Mouse (Mus musculus): ENCODE measurements around the gene Nrarp. TPM values are rescaled to one million over a fixed set of nuclear protein-coding genes. Genes with fewer than 3 reads are reported as not detected.

Nrarp gene
- polyA plus RNA-seq (2014; fragmentation: Illumina TruSeq; extraction: RNeasy Lipid Tissue Mini Kit (QIAGEN cat#74804); ENCODE audit: low replicate concordance): 17.8 TPM

DNA sequence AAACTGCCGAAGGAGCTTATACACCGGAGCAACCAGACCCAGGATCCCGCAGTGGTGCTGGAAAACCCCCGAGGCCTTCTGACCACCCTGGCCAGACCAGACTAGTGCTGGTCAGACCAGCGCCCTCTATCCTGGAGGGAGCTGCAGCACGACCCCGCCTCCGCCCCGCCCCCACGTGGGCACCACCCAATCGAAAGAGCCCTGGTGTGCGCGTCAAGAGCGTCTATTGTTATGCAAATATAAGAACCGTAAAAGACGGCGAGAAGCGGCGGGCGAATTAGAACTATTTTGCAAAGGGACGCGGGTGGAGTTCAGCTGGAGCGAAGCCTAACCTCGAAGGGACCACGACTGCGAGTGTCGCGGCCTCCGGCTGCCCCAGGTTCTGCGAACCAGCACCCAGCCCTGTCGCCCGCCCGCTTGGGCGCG, at the start of gene Nrarp:
TSS of gene Nrarp (plus strand) at position 281 of the 426 bp plus-strand sequence.

DNA sequence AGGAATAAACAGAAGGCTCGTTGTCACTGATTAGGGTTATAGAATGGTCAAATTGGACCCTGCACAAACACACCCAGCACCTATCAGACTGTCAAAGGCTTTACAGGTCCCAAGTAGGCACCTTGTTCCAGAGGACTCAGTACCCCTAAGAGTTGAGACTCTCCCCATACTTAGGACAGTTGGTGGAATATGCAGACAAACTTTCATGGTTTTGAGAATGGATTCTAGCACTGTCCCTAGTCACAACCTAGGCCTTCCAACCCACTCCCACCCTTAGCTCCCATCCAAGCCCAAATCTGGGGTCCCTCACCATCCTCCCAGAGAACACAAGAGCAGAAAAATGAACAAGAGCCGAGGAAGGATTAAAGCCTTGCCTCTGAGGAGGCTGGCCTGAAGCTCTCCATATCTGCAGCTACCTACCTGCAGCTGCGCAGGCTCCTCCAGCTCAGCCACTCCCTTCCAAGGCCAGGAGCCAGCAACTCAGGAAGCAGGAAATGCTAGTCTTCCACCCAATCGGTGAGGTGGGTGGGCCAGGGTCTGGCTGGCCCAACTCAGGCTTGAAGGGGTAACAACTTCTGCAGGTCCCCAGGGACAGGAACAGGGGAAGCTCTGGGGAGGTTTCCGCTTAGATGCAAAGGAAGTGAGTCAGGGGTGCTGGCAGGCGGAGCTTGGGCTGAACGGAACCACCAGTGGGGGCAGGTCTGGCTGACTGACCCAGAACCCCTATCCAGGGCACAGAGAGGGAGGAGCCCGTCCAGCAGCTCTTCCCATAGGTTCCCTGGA, 15.8 kb downstream of the Nrarp start, which contains the start of gene Tor4a:
TSS of gene Tor4a (minus strand) at position 715 of the 783 bp plus-strand sequence.

DNA sequence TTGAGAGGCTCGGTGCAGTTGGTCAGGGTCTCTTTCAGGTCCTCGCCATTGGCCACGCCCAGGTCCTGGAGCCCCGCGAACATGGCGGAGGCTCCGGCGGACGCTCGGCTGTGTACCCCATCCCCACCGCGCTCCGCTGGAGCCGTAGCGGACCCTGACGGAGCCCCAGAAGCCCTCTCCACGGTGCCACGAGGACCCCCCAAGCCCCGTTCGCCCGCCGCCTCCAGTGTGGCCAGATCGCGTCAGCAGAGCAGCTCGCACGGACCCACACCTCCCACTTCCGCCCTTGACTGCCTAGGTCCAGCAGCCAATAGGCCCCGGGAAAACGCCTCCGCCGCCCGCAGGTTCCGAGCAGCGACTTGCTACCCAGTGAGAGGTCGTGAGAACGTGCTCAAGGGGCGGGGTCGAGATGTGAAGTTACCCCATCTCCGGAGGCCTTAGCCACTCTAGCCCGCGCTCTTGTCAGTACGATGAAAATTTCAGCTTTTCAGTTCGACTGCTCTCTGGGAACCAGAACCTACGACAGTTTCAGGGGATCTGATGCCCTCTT, 30.6 kb downstream of the Nrarp start, which contains the start of gene Nelfb:
TSS of gene Nelfb (minus strand) at position 369 of the 550 bp plus-strand sequence.

DNA sequence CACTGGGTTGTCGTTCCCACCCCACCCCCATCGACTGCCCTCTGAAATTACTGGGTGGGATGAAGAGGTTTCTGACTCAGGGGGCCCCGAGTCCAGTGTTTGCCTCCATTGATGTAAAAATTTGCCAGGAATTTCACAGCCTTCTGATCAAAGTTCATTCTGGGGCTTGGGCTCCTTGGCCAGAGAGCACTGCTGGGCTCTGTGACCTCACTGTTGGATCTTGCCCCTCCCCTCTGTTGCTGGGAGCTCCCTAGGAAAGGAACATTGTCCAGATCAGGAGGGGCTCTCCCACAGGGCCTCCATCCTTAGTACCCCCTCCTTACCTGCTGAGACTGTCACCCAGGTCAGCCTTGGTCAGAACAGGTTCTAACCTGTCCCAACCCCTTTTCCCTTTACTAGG, 33.9 kb downstream of the Nrarp start, which contains the start of gene Stpg3:
TSS of gene Stpg3 (minus strand) at position 194 of the 400 bp plus-strand sequence.

DNA sequence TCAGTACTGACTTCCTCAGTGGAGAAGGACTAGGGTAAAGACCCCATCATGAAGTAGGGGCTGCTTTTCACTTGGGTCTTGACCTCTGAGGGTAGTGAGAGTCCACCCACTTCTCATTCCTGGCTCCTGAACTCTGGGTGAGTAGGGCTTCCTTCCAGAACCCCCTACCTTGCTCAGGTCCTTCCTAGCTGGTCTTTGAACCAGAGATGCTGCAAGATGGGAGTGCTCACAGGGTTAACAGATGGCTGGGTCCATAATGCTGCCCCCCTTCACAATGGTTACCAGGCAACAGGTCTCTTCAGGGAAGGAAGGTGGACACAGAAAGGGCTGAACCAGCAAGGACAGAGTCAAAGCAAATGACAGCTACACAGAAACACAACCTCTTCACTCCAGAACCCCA, 37.9 kb downstream of the Nrarp start, which contains the start of gene Fam166a:
TSS of gene Fam166a (plus strand) at position 301 of the 400 bp plus-strand sequence.

GRCm38 (mm10) chr2:25224492-25224765, 43.9 kb downstream of the Nrarp start, which contains the start of gene Tubb4b:
Tubb4b (minus strand) TSS chr2:25224702.

Other genes with a start within 250 kb of the Nrarp start
- 13.2 TPM for gene Arrdc1, start 245.5 kb upstream of the Nrarp start, polyA plus RNA-seq (2014; fragmentation: Illumina TruSeq; extraction: RNeasy Lipid Tissue Mini Kit (QIAGEN cat#74804); ENCODE audit: low replicate concordance)
- gene Zmynd19, start 231.0 kb upstream of the Nrarp start, polyA plus RNA-seq (2014; fragmentation: Illumina TruSeq; extraction: RNeasy Lipid Tissue Mini Kit (QIAGEN cat#74804); ENCODE audit: low replicate concordance): 3.6 TPM
- 1.4 TPM for gene Dph7, start 218.4 kb upstream of the Nrarp start, polyA plus RNA-seq (2014; fragmentation: Illumina TruSeq; extraction: RNeasy Lipid Tissue Mini Kit (QIAGEN cat#74804); ENCODE audit: low replicate concordance)
- gene Mrpl41, start 205.7 kb upstream of the Nrarp start, polyA plus RNA-seq (2014; fragmentation: Illumina TruSeq; extraction: RNeasy Lipid Tissue Mini Kit (QIAGEN cat#74804); ENCODE audit: low replicate concordance): 23.6 TPM
- gene Pnpla7, start 204.7 kb upstream of the Nrarp start, polyA plus RNA-seq (2014; fragmentation: Illumina TruSeq; extraction: RNeasy Lipid Tissue Mini Kit (QIAGEN cat#74804); ENCODE audit: low replicate concordance): 2.2 TPM
- 1.8 TPM for gene Nsmf, start 126.4 kb upstream of the Nrarp start, polyA plus RNA-seq (2014; fragmentation: Illumina TruSeq; extraction: RNeasy Lipid Tissue Mini Kit (QIAGEN cat#74804); ENCODE audit: low replicate concordance)
- 43.1 TPM for gene Entpd8, start 100.5 kb upstream of the Nrarp start, polyA plus RNA-seq (2014; fragmentation: Illumina TruSeq; extraction: RNeasy Lipid Tissue Mini Kit (QIAGEN cat#74804); ENCODE audit: low replicate concordance)
- not detected for gene Noxa1, start 85.6 kb upstream of the Nrarp start, polyA plus RNA-seq (2014; fragmentation: Illumina TruSeq; extraction: RNeasy Lipid Tissue Mini Kit (QIAGEN cat#74804); ENCODE audit: low replicate concordance)
- gene Tor4a, start 16.1 kb downstream of the Nrarp start, polyA plus RNA-seq (2014; fragmentation: Illumina TruSeq; extraction: RNeasy Lipid Tissue Mini Kit (QIAGEN cat#74804); ENCODE audit: low replicate concordance): 2.0 TPM
- 3.2 TPM for gene Nelfb, start 30.7 kb downstream of the Nrarp start, polyA plus RNA-seq (2014; fragmentation: Illumina TruSeq; extraction: RNeasy Lipid Tissue Mini Kit (QIAGEN cat#74804); ENCODE audit: low replicate concordance)
- not detected for gene Stpg3, start 33.9 kb downstream of the Nrarp start, polyA plus RNA-seq (2014; fragmentation: Illumina TruSeq; extraction: RNeasy Lipid Tissue Mini Kit (QIAGEN cat#74804); ENCODE audit: low replicate concordance)
- not detected for gene Fam166a, start 38.0 kb downstream of the Nrarp start, polyA plus RNA-seq (2014; fragmentation: Illumina TruSeq; extraction: RNeasy Lipid Tissue Mini Kit (QIAGEN cat#74804); ENCODE audit: low replicate concordance)
- 46.6 TPM for gene Tubb4b, start 43.9 kb downstream of the Nrarp start, polyA plus RNA-seq (2014; fragmentation: Illumina TruSeq; extraction: RNeasy Lipid Tissue Mini Kit (QIAGEN cat#74804); ENCODE audit: low replicate concordance)
- gene Slc34a3, start 53.6 kb downstream of the Nrarp start, polyA plus RNA-seq (2014; fragmentation: Illumina TruSeq; extraction: RNeasy Lipid Tissue Mini Kit (QIAGEN cat#74804); ENCODE audit: low replicate concordance): not detected
- gene Rnf224, start 56.0 kb downstream of the Nrarp start, polyA plus RNA-seq (2014; fragmentation: Illumina TruSeq; extraction: RNeasy Lipid Tissue Mini Kit (QIAGEN cat#74804); ENCODE audit: low replicate concordance): not detected
- not detected for gene Rnf208, start 61.5 kb downstream of the Nrarp start, polyA plus RNA-seq (2014; fragmentation: Illumina TruSeq; extraction: RNeasy Lipid Tissue Mini Kit (QIAGEN cat#74804); ENCODE audit: low replicate concordance)
- not detected for gene Cysrt1, start 61.7 kb downstream of the Nrarp start, polyA plus RNA-seq (2014; fragmentation: Illumina TruSeq; extraction: RNeasy Lipid Tissue Mini Kit (QIAGEN cat#74804); ENCODE audit: low replicate concordance)
- gene AL732309.1, start 66.1 kb downstream of the Nrarp start, polyA plus RNA-seq (2014; fragmentation: Illumina TruSeq; extraction: RNeasy Lipid Tissue Mini Kit (QIAGEN cat#74804); ENCODE audit: low replicate concordance): 0.93 TPM
- gene Tmem203, start 74.7 kb downstream of the Nrarp start, polyA plus RNA-seq (2014; fragmentation: Illumina TruSeq; extraction: RNeasy Lipid Tissue Mini Kit (QIAGEN cat#74804); ENCODE audit: low replicate concordance): not detected
- gene Tprn, start 81.9 kb downstream of the Nrarp start, polyA plus RNA-seq (2014; fragmentation: Illumina TruSeq; extraction: RNeasy Lipid Tissue Mini Kit (QIAGEN cat#74804); ENCODE audit: low replicate concordance): 2.3 TPM
- gene Ssna1, start 91.7 kb downstream of the Nrarp start, polyA plus RNA-seq (2014; fragmentation: Illumina TruSeq; extraction: RNeasy Lipid Tissue Mini Kit (QIAGEN cat#74804); ENCODE audit: low replicate concordance): 0.56 TPM
- 4.6 TPM for gene Anapc2, start 91.7 kb downstream of the Nrarp start, polyA plus RNA-seq (2014; fragmentation: Illumina TruSeq; extraction: RNeasy Lipid Tissue Mini Kit (QIAGEN cat#74804); ENCODE audit: low replicate concordance)
- gene Tmem210, start 107.4 kb downstream of the Nrarp start, polyA plus RNA-seq (2014; fragmentation: Illumina TruSeq; extraction: RNeasy Lipid Tissue Mini Kit (QIAGEN cat#74804); ENCODE audit: low replicate concordance): not detected
- 0.37 TPM for gene Lrrc26, start 109.2 kb downstream of the Nrarp start, polyA plus RNA-seq (2014; fragmentation: Illumina TruSeq; extraction: RNeasy Lipid Tissue Mini Kit (QIAGEN cat#74804); ENCODE audit: low replicate concordance)
- gene Grin1, start 138.4 kb downstream of the Nrarp start, polyA plus RNA-seq (2014; fragmentation: Illumina TruSeq; extraction: RNeasy Lipid Tissue Mini Kit (QIAGEN cat#74804); ENCODE audit: low replicate concordance): not detected
- 13.8 TPM for gene Man1b1, start 151.6 kb downstream of the Nrarp start, polyA plus RNA-seq (2014; fragmentation: Illumina TruSeq; extraction: RNeasy Lipid Tissue Mini Kit (QIAGEN cat#74804); ENCODE audit: low replicate concordance)
- 2.0 TPM for gene Dpp7, start 175.6 kb downstream of the Nrarp start, polyA plus RNA-seq (2014; fragmentation: Illumina TruSeq; extraction: RNeasy Lipid Tissue Mini Kit (QIAGEN cat#74804); ENCODE audit: low replicate concordance)
- 5.0 TPM for gene Uap1l1, start 184.9 kb downstream of the Nrarp start, polyA plus RNA-seq (2014; fragmentation: Illumina TruSeq; extraction: RNeasy Lipid Tissue Mini Kit (QIAGEN cat#74804); ENCODE audit: low replicate concordance)
- gene Sapcd2, start 191.6 kb downstream of the Nrarp start, polyA plus RNA-seq (2014; fragmentation: Illumina TruSeq; extraction: RNeasy Lipid Tissue Mini Kit (QIAGEN cat#74804); ENCODE audit: low replicate concordance): 0.11 TPM
- gene Entpd2, start 215.1 kb downstream of the Nrarp start, polyA plus RNA-seq (2014; fragmentation: Illumina TruSeq; extraction: RNeasy Lipid Tissue Mini Kit (QIAGEN cat#74804); ENCODE audit: low replicate concordance): not detected
- gene Npdc1, start 218.6 kb downstream of the Nrarp start, polyA plus RNA-seq (2014; fragmentation: Illumina TruSeq; extraction: RNeasy Lipid Tissue Mini Kit (QIAGEN cat#74804); ENCODE audit: low replicate concordance): 4.4 TPM
- gene Fut7, start 242.5 kb downstream of the Nrarp start, polyA plus RNA-seq (2014; fragmentation: Illumina TruSeq; extraction: RNeasy Lipid Tissue Mini Kit (QIAGEN cat#74804); ENCODE audit: low replicate concordance): not detected
- gene Abca2, start 247.9 kb downstream of the Nrarp start, polyA plus RNA-seq (2014; fragmentation: Illumina TruSeq; extraction: RNeasy Lipid Tissue Mini Kit (QIAGEN cat#74804); ENCODE audit: low replicate concordance): 0.48 TPM

All from small intestine, adult 10 weeks (tissue).